Mouse (Mus musculus): ENCODE results near the gene Abcc10.
A peak's percentile ranks its signal among the peaks of the same experiment; 100 is the strongest.

The Abcc10 gene

DNA sequence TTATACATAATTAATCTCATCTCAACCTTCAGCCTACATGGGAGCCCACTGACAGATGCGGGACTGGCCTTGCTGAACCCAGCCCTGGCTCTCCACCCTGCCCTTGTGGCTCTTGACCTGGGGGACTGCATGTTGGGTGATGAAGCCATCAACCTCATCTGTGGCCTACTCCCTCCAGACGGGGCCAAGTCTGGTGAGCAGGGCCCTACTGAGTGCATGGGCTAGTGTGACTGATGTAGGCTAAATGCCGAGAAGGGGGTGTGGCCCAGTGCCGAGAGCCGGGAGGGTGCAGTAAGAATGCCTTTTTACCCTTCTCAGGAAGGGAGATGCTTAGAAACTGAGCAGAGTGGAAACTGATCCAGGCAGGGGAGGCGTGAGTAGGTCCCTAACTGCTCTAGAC is 73.0 kb downstream of the Abcc10 start:
- DNase-seq = no peak

DNA sequence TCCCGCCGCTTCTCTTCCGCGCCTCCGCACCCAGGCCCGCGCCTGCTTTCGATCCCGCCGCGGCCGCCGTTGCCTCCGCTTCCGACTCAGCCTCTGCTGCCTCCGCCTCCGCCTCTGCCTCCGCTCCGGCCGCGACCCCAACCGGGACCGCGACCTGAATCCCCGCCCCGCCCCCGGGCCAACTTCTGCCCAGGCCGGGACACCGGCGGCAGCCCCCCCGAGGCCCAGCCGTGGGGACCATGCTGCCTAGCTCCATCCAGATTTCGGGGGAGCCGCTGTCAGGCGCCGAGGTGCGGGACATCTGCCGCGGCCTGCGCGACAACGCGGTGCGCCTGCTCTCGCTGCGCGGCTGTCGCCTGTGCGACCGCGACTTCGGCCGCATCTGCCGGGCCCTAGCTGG is 74.0 kb downstream of the Abcc10 start:
- DNase-seq = no peak

DNA sequence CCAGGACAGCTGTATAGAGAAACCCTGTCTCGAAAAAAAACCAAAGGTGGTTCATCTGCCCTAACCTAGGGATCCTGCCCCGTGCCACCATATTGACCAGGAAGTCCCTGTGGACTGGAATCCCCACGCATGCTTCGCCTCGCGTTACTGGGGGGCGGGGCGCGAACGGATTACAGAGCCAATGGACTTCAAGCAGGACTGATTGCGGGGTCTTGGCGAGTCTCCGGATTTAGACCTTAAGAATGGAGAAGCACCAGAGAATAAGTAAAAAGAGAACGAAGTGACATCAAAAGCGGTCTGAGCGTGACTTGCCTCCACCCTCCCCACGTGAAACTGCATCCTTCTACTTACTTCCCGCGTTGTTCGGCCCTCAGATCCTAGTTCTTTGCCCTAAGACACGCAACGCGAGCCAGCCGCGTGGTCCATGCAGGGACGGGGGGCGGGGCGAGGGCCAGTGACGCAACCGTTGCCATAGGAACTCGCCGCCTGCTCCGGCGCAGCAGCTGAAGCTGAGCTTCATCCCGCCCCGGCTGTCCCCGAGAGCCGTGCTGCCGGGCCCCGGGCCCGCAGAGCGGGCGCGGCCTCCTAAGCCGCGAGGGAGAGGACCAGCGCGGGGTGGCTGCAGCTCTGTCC is 74.6 kb downstream of the Abcc10 start, which contains the start of gene Lrrc73:
Gene Lrrc73, plus strand, starts transcription at position 80 of the 633 bp plus-strand sequence.
- peak; percentile 94 to 98 for DNase-seq

All from kidney, postnatal 36 days (tissue).